Mouse (Mus musculus): ENCODE measurements around the gene Nif3l1. TPM values are rescaled to one million over a fixed set of nuclear protein-coding genes. Genes with fewer than 3 reads are reported as not detected.

The Nif3l1 gene
- polyA plus RNA-seq, 1 experiment from 2014 or later = 42.8 TPM

DNA sequence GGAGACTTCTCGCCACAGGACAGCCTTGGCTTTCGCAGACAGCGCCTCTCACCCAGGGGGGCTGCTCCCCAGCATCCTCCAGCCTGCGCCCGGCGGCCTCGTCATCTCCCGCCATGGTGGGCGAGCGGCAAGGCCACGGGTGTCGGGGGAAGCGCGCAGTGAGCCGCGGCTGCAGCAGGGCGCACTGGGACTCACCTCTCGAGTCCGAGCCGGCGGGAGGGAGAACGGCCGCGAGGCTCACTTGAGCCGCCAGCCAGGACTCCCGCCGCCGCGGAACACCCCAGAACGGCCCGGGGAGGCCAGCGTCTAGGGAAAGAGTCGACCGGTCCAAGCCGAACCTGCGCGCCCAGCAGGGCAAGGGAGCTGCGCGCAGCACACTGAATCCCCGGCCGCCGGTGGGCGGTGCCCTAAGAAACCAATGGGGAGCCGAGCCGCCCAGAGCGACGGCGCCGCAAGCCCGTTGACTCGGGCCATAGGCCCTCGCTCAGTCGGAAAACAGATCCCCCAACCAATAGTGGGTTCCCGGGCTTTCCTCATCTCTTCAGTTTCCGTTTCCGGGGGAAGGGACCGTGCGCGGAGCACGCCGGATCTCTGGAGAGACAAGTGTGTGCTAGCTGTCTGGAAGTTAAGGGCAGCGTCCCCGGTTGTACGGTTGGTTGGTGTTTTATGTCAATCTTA is 59.8 kb downstream of the Nif3l1 start, which contains the start of gene Orc2:
TSS of gene Orc2 (minus strand) at position 533 of the 678 bp plus-strand sequence.
- Histone ChIP-seq H3K4me1 (peaks cover 8% of the 10 kb centered on the region; the same call in 1 of the 2 replicates), H3K27ac (peak within 1 kb of the TSS; percentile 86), H3K9me3 (peaks cover 18% of the 10 kb centered on the region; the same call in 1 of the 2 replicates), H3K9ac (peak within 1 kb of the TSS; percentile 93), H3K4me2 (peak within 1 kb of the TSS; percentile 85), H3K4me3 (peak within 1 kb of the TSS; percentile 99), H3K27me3 (no peaks in the 10 kb centered on the region), H3K36me3 (peaks cover 9% of the 10 kb centered on the region)
- peak; percentile 98 for ATAC-seq (ENCODE audit: insufficient number of reproducible peaks, low FRiP score, low TSS enrichment, low read depth)
- under 1% methylated on average over 64 of the region's 64 CpGs for WGBS

DNA sequence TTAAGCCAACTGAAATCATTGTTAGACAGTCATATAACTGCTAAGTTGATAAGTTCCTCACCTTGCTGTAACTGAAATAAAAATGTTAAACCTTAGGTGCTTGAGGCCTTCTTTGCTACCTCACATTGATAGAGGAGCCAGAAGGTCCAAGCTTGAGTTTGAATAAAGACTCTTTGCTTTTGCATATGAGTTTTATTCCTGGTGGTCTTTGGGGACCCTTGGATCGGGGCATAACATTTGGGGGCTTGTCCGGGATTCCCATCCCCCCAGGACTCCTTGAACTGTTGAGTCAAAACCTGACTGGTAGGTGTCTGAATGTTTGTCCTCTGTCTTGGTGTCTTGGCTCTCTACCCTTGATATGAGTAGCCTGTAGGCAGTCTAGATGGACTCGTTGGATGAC is 62.3 kb downstream of the Nif3l1 start:
- H3K4me1 ChIP-seq = peaks cover 8% of the 10 kb centered on the region; the same call in 1 of the 2 replicates
- no peaks in the 10 kb centered on the region for H3K36me3 ChIP-seq
- no peaks in the 10 kb centered on the region for H3K27me3 ChIP-seq
- H3K9me3 ChIP-seq = peaks cover 18% of the 10 kb centered on the region; the same call in 1 of the 2 replicates
- ATAC-seq (ENCODE audit: insufficient number of reproducible peaks, low FRiP score, low TSS enrichment, low read depth) = no peak
- no peak overlapping the region for H3K27ac ChIP-seq
- H3K4me3 ChIP-seq = no peak overlapping the region
- H3K9ac ChIP-seq = no peak overlapping the region
- no peak overlapping the region for H3K4me2 ChIP-seq
- 93% methylated on average over 3 of the region's 3 CpGs for WGBS

Other genes with a start within 250 kb of the Nif3l1 start
- gene Aox4, start 234.8 kb upstream of the Nif3l1 start, polyA plus RNA-seq (2015; fragmentation: Nextera tagmentation; extraction: Ambion mirVana) = 30.7 and 32.4 TPM in 2 replicates
- gene Aox2, start 166.8 kb upstream of the Nif3l1 start, polyA plus RNA-seq (2015; fragmentation: Nextera tagmentation; extraction: Ambion mirVana) = 0.08 and 0.12 TPM in 2 replicates
- 306 and 334 TPM in 2 replicates for gene Bzw1, start 52.3 kb upstream of the Nif3l1 start, polyA plus RNA-seq (2015; fragmentation: Nextera tagmentation; extraction: Ambion mirVana)
- 207 and 212 TPM in 2 replicates for gene Clk1, start 21.1 kb upstream of the Nif3l1 start, polyA plus RNA-seq (2015; fragmentation: Nextera tagmentation; extraction: Ambion mirVana)
- 46.3 and 53.3 TPM in 2 replicates for gene Ppil3, start 335 bp downstream of the Nif3l1 start, polyA plus RNA-seq (2015; fragmentation: Nextera tagmentation; extraction: Ambion mirVana)
- 23.7 and 27.2 TPM in 2 replicates for gene Orc2, start 60.0 kb downstream of the Nif3l1 start, polyA plus RNA-seq (2015; fragmentation: Nextera tagmentation; extraction: Ambion mirVana)
- 6.1 and 7.4 TPM in 2 replicates for gene Fam126b, start 141.2 kb downstream of the Nif3l1 start, polyA plus RNA-seq (2015; fragmentation: Nextera tagmentation; extraction: Ambion mirVana)
- 134 and 157 TPM in 2 replicates for gene Ndufb3, start 141.2 kb downstream of the Nif3l1 start, polyA plus RNA-seq (2015; fragmentation: Nextera tagmentation; extraction: Ambion mirVana)